Mouse (Mus musculus) left cerebral cortex, adult 11 months (tissue): Measurements from ENCODE around the gene Herc6.

Source experiments
- DNase-seq: peaks from one replicate; pipeline ENCODE4 v3.0.0; 2022; ENCODE audit warnings: low spot score

Herc6 gene

DNA sequence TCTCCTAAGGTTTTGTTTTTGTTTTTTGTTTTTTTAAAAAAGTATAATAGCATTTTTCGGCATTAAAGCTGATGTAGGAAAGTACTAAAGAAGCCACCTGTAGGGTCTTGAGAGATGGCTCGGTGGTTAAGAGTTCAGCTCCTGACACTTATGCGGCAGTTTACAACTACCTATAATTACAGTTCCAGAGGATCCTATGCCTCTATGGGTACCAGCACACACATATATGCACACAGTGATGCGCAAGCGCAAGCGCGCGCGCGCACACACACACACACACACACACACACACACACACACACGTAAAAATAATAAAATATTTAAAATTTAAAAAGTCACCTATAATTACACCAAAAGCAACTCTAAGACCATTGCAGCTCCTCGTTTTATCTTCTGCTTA is 795 bp downstream of the Herc6 start:
- DNase-seq, result no peak

DNA sequence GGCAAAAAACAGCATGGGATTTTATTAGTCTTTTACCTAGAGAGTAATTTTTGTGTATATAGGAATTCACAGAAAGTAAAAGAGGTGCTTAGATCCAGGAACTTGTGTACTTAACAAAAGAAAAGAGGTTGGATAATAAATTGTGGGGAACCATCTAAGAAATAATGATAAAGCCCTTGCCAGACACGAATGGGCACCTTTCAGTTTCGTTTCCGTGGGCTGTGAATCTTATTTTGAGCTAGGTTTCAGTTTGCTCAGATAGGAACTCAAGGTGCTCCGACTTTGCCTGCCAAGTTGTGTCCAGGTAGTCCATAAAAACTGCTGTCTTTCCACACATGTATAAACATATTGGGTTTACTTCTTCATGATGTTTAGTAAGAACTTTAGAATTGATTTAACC is 1.6 kb downstream of the Herc6 start:
- DNase-seq, result no peak

DNA sequence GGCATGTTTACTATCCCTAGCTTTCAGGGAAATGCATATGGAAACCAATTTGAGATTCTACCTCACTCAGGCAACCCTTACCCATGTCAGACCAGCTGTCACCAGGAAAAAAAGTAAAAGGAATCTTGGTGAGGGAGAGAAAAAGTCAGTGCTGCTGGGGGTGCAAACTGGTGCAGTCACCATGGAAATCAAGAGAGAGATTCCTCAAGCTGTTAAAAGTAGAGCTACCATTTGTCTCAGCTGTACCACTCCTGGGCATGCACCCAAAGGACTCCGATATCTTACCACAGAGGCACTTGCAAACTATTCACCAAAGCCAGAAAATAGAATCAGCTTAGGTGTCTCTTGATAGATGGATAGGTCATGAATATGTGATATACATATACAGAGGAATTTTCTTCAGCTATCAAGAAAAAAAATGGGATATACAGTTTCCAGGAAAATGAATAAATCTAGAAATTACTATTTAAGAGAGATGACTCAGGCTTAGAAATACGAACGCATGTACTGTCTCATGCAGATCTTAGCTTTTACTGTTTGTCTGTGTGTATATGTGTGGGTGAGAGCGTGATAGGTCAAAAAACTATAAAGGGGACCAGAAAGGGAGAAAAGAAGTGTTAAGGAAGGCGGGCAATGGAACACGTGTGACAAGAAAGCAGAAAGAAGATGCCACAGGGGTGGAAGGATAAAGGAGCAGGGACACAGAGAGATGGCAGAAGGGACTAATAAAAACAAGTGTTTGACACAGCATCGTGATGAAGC is 24.9 kb downstream of the Herc6 start:
- DNase-seq, result peak; percentile 47

DNA sequence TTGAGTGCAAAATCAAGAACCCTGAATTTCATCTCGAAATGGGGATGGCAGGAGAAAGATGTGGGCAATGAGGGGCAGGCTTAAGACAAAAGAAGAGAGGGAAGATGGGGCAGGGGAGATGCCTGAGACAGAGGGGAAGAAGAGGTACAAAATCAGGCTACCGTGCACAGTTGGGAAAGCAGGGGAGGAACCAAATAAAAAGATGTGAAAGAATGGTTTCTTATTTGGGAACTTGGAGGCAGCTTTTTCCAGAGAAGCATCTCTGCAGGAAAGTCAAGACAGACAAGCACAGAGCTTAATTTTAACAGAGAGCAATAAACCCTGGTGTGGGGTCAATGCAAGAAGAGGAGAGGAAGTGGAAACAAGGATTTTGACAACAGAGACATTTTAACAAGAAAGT is 27.2 kb downstream of the Herc6 start:
- no peak for DNase-seq

DNA sequence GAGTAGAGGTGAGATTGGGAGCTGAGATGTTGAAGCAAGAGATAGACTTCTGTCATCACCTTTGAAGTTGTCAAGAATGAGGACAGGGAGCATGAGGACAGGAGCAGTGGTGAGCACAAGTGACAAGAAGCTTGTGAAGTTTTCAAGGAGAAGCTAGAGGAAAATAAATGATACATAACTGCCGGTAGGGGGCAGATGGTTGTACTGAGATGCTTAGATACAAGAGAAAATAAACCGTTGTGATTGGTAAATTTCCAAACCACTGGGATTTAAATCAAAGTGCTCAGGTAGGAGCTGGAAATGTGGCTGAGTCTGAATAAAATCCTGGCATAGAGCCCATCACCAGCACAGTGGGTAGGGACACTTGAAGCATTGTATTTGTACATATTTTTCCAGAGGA is 28.8 kb downstream of the Herc6 start:
- no peak for DNase-seq

DNA sequence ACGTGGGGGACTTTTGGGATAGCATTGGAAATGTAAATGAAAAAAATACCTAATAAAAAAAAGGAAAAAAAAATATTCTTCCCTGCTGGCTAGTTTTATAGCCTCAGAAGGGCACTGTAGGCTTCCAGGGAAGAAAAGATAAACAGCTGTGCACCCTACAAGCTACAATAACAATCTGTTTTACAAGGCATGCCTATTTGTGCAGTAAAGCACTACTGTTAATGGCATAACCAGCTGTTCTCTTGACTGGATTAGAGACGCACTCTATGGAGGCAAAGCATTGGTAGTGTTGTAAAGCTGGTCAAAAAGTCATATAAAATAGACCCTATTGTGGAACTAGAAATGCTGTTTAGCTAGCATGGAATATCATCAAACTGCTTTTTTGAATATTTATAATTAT is 35.0 kb downstream of the Herc6 start:
- no peak for DNase-seq

DNA sequence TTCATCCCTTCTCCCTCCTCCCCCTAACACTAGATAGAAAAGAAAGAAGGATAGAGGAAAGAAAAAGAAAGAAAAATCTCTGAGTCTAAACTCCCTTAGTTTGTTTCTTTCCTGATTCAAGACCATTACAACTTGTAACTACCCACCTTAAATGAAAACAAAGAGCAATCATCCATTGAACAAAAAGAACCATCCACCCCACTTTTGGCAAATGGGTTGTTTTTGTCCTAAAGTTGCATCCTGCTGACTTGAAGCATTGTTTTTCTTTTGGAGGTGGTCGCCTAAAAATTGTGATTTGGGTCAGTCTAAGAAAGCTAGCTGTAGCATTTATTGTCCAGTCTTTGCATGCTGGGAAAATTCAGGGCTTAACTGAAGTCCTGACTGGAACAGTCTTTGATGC is 58.7 kb downstream of the Herc6 start:
- no peak for DNase-seq

DNA sequence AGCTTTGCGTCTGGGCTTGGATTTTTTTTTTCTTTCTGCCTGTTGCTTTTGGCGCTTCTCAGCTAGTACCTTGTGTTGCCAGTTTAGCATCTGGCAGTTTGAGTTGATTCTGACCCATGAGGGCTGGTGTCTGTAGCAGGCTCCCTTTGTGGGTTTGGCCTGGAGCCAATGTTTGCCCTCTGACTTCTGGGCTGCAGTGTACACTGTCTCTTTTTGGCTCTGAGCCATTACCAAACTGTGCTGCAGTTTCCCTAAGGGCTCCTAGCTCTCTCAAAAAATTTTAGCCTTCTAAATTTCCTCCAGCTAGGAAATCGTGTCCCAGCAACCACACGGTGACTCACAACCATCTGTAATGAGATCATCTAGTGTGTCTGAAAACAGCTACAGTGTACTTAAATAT is 61.0 kb downstream of the Herc6 start:
- DNase-seq, result peak; percentile 40

DNA sequence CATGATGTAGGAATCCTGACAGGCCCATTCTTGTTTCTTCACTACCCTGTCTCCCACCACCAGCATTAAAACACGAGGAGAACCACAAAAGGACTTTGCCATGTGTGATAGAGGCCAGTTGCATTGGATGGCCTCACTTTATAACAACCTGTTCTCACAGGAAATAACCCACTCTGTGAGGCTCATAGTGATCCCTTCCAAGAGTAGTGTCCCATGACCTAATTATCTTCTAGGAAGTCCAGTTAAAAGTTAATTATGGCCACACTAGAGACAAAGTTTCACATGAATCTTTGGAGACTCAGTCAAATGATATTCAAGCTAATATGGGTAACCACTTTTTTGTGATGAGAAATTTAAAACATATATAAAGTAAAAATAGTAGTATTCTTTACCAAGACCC is 66.5 kb downstream of the Herc6 start:
- DNase-seq, result no peak

DNA sequence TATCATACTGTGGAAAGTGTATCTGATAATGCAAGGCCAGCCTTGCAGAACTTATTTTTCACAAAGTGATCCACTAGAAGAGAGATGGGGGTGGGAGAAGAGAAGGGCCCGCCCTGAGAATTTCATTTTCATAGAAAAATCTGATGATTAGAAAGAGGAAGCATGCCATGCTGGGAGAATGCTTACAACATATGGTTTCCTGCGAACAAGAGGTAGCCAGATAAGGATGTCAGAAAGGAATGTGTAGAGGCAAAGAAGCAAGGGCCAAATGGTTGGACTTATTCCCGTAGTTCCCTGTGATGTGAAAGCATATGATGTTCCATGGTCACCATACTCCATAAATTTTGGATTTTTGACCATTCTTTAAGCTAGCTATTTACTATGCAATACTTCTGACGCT is 80.5 kb downstream of the Herc6 start:
- DNase-seq, result no peak

DNA sequence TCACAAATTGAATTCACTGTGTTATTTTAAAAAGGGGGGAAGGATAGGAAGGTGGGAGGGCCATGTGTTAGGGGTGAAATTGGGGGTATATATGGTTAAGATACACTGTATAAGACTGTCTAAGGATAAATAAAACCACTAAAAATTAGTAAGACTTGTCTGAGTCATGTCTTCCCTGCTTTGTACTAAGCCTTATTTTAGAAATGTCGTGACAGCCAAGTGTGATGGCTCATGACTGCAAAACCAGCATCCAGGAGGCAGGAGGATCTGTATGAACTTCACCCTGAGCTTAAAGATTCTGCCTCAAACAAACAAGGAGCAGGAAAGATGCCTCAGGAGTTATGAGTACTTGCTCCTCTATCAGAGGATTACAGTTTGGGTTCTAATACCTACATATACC is 103.4 kb downstream of the Herc6 start:
- no peak for DNase-seq

DNA sequence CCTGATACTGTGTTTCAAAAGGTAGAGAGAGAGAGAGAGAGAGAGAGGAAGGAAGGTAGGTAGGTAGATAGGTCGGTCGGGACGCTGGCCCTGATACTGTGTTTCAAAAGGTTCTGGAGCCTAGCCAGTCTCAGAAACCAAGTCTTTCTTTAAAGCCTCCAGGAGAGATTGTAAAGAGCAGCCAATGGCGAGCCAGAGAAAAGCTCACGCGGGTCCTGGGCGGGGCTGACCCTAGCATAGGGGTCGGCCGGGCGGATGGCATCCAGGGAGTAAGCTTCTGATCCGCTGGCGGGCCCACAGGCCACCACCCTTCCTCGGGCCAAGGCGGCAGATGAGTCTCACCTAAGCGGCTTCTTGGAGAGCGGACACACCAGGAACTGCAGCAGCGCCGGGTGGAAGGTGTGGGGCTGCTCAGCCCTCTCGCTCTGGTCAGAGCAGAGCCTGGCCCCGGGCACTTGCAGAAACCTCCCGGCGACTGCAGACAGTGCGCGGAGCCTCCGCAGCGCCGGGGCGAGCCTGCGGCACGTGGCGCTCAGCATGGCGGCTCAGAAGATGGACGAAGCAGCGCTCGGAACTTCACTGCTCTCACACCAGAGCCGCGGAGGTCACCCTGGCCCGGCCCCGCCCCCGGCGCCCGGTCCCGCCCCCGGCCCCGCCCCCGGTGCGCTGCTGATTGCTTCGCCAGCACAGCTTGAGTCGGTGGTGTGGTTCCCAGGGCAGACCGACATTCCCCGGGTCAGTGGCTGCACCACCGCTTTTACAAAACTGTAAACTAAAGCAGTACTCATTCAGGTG is 110.9 kb downstream of the Herc6 start, which contains the start of gene Pyurf:
Pyurf (minus strand) TSS at position 612 of the 795 bp plus-strand sequence.
- peak; percentile 80 for DNase-seq

DNA sequence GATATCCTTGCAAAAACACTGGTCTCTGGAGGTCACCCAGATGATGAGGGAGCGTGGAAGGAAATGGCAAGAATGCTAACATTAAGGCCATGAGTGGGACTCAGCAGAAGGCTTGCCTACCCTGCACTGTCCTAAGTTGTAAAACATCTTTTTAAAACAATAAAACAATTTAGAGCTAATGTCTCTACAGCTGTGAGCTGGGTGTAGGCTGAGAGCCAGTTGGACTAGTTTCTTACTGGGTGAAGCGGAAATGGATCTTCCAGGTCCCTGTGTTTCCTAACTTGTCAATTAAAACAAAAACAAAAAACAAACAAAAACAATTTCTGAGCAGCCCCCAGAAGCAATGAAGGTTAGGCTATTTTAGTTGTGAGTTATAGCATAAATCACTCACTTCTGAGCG is 112.3 kb downstream of the Herc6 start:
- no peak for DNase-seq

DNA sequence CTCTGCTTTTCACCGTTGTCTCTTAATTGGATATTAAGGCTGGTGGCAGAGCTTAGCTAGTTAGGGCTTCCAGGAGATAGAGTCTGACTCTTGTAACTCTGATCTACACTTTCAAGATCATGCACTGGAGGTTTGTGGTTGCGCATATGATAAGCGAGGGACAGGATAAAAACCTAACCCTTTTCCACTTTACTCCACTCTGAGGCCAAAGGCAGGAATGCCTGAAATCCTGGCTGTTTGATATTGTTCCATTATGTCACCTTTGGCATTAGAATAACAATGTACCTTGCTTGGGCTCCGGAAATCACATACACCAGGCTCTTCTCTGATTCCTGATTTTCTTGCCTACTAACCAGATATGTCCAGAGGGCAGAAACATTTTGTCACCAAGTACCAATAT is 120.9 kb downstream of the Herc6 start:
- no peak for DNase-seq

DNA sequence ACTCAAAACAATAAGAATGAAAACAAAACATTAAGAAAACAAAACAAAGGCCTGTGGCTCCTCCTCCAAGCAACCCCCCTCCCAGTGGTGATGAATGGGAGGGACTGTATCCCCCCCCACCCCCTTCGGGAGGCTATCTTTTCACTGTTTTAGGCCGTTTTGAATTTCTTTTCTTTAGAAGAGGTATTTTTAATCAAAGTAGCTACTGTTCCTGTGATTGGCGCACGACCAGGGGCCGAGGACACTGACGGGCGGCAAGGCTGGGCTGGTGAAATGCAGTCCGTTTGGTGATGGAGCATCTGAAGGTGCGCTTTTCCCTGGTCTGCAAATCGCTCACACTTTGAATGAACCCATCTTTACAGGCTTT is 121.6 kb downstream of the Herc6 start, which contains the start of gene Lancl2:
Lancl2 (plus strand) TSS at position 165 of the 367 bp plus-strand sequence.
- DNase-seq, result no peak

DNA sequence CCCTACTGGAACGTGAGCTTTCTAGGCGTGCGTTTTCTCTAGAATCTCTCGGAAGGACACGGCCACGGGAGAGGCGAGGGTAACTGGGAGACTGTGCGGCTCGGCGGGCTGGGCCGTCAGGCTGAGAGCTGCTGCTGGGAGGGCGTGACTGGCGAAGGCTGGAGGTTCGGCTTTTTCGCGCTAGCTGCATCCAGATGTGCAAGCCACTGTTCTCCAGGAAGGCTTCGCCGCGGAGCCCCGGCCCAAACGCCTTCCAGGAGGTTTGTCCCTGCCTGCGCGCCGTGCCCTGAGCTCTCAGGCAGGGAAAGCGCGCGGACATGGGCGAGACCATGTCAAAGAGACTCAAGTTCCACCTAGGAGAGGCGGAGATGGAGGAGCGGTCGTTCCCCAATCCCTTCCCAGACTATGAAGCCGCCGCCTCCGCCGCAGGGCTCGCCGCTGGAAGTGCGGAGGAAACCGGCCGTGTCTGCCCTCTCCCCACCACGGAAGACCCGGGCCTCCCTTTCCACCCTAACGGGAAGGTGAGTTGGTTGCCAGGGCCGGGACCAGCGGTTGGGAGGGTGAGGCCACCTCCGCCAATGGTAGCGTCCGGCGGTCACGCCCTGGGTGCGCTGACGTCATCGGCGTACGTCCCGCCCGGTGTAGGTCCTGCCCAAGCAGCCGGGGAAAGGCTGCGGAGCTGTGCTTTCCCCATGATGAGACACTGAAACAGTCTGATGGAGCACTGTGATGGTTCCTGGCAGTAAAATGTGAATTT is 122.1 kb downstream of the Herc6 start:
- peak; percentile 93 for DNase-seq

DNA sequence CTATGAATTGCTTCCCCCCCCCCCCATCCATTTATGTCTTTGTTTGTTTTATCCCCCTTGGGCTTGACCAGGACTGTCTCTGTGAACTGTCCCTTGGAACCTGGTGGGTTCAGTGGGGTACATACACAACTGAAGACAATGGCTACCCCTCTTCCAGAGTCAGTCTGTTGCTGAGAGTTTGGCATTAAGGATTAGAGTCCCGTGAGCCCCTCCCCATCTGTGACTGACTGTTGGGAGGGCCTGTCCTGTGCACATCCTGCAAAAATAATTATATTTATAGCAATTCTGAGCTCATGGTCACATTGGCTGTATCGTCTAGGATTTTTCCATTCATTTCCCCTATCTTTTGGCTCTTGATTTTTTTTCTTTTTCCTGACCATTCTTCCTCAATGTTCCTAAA is 122.9 kb downstream of the Herc6 start:
- DNase-seq, result no peak

DNA sequence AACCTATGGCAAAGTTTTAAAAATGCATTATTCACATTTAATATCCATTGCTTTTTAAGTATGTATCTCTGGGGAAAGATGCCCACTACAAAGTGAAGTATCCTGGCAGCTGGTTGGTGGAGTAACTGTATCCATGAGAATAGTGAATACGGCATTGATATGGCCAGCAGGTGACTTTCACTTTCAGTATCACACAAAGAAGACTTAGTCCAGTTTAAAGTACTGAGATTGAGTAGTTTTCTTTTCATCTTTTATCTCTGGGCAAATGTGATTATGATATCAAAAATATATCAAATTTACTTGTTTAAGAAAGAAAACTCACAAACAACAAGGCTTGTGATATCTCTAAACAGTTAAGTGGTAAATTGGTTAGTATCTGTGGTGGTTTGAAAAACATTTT is 125.9 kb downstream of the Herc6 start:
- DNase-seq, result no peak

DNA sequence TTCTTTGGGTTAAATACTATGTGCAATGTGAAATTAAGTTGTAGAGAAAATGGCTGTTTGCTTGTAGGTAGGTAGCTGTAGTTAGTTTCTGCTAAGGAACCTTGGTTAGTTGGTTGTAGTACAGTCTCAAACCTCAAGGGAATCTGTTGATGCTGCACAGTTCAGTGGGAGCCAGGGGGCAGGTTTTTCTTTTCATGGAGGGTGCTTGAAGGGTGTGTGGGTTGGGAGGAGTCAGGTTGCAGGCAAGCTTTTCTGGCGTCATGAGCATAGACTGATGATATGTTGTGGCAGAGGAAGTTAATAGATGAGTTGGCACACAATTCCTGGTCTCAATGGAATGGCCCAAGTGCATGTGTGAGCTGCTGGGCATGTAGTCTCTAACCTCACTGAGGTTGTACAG is 130.9 kb downstream of the Herc6 start:
- DNase-seq, result no peak
